Mouse (Mus musculus) stomach, postnatal 0 days (tissue): ENCODE results near the gene Mtap.

Experiments
- CTCF ChIP-seq: IDR thresholded peaks from 2 replicates; pipeline ENCODE4 v1.5.1; 2016; ENCODE audit warnings: antibody characterized with exemption, low read depth, mild to moderate bottlenecking, moderate library complexity
- EP300 ChIP-seq: optimal IDR thresholded peaks from 2 replicates; pipeline ENCODE3; 2016; ENCODE audit warnings: antibody characterized with exemption

DNA sequence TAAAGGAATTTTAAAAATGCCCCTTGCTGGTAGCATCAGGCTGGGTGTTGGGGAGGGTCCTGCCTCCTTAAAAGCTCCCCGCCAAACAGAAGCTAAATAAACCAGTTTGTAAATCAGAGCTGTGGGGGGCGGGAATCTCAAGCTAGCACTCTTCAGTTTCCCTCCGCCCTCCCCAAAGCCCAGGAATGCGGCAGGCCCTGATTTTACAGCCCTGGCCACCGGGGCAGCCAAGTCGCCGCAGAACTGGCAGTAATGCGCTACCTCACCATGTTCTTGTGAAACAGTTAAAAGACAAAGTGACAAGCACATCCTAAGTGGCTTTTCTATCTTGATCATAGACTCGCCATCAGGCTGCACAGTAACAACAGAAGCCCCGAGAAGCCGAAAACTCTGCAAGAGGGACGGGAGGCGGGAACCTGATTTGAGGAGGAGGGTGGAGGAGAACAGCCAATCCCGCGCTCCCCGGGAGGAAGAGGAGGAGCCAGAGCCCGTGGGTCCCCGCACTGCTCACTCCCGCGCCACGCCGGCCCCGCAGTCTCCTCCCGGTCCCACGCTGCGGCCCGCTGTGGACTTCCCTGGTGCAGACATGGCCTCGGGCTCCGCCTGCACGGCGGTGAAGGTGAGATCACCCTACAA, at the start of gene Mtap:
- no peak for TF ChIP-seq CTCF
- no peak for TF ChIP-seq EP300
